Mouse (Mus musculus): ENCODE measurements around the gene Sfxn5. TPM values are rescaled to one million over a fixed set of nuclear protein-coding genes. Genes with fewer than 3 reads are reported as not detected.

Sfxn5 gene
- total RNA-seq, 2 experiments from 2014 or later = 163 to 164 TPM

DNA sequence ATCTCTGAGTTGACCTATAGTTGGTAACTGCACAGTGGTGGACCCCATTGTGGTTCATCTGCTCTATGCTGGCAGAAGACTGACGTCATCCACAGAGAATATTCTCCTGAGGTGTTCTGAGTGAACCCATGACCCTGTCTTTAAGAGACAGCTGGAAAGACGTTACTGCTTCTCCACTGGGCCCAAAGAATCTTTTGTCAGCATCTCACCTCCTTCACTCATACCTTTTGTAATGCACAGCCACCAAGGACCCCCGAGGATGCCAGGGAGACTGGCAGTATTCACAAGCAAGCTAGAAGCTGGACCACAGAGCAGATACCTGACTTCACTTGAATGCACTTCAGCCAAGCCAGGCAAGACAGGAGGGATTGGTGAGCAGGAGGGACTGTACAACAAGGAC lies 2.1 kb upstream of the Sfxn5 start:
- DNase-seq (ENCODE audit: low spot score in 2 of 2) = no peak

DNA sequence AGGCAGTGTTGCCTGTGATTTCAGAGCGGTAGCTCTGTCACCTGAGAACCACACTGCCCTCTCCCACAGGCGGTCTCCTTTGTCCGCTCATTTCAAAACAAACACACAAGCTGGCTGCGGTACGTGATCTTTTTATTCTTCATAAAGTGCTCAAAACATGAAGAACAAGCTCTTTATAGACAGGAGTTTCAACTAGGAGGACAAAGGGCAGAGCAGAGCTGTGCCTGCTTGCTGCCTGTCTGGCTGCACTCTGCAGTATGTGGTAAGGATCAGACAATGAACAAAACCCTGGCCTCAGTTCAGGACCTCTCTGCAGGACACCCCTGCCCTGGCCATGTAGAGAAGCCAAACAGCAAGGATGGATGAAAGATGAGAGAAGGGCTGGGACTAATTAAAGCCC lies 1.6 kb upstream of the Sfxn5 start:
- DNase-seq (ENCODE audit: low spot score in 2 of 2) = no peak

- DNase-seq (ENCODE audit: low spot score in 2 of 2) = no peak
Observed at GRCm38 (mm10) chr6:85334251-85334650, 1.0 kb upstream of the Sfxn5 start.

DNA sequence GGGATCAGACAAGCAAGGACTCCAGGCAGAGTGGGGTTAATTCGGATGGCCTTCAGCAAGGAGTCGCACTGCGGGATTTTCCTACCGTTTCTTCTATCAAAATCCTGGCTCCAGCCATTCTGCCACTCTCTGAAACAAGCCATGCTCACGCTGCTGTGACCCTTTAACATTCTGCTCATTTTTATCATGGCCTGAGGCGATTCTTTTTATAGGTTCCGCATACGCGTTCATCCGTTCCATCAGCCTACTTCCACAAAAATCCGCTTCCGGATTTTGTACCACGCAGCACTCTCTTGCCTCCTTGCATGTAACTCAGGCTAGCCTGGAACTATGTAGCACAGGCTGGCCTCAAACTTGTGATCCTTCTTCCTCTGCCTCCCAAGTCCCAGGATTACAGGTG lies 510 bp upstream of the Sfxn5 start:
- no peak for DNase-seq (ENCODE audit: low spot score in 2 of 2)

- DNase-seq (ENCODE audit: low spot score in 2 of 2) = peak in 1 of 2 experiments; percentile 22
Observed at GRCm38 (mm10) chr6:85332351-85332999, 747 bp downstream of the Sfxn5 start.

DNA sequence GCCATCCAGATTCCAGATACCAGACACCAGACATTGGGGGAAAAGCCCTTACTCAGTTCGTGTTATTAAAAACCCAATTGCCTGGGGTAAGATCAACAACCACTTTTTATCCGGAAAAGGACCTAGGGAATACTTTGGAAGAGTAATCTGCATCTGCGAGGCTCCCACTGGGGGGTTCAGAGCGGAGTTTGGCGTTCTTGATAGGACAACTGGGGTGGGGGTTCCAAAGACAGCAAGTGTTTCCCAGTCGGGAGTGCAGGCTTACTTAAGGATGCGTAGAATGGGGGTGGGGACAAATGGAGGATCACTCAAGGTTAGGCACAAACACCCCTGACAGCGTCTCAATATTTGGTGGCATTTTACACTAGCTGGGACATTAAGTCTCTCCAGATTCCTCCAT lies 1.5 kb downstream of the Sfxn5 start:
- DNase-seq (ENCODE audit: low spot score in 2 of 2) = no peak

GRCm38 (mm10) chr6:85331221-85331735 lies 1.9 kb downstream of the Sfxn5 start:
- DNase-seq (ENCODE audit: low spot score in 2 of 2) = no peak

DNA sequence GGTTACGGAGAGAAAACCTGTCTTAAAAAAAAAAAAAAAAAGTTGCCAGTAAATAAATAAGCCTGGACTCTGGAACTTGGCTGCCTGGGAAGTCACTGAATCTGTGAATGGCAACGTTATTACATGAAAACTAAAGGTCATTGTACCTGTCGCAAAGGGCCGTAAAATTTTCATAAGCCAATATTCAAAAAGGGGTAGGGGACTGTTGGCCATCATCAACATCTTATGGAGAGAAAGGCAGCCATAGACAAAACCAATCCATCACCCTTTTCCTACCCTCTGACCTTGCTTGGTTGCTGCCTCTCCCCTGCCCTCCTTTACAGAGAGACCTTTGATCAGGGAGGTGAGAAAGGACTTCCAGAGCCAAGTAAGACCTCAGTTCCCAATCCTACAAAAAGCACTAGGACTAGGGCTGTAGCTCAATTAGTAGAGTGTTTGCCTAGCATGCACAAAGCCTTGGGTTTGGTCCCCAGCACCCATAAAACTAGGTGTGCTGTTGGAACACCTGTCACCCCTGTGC lies 3.5 kb downstream of the Sfxn5 start:
- no peak for DNase-seq (ENCODE audit: low spot score in 2 of 2)

DNA sequence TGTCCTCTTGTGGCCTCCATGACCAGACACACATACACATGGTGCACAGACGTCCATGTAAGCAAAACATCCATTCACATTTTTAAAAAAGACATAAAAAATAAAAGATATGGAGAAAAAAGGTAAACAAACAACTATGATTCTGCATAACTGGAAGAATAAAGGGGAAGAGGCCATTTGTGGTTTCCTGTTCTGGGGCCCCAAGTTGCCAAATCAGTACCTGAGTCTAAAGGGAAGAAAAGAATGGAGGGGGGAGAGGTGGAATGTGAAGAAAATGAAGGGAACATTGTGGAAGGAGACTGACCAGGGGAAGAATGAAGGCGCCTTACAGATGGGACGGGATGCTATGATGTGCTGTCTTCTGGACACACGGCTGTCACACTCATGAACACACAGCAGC lies 6.7 kb downstream of the Sfxn5 start:
- DNase-seq (ENCODE audit: low spot score in 2 of 2) = no peak

DNA sequence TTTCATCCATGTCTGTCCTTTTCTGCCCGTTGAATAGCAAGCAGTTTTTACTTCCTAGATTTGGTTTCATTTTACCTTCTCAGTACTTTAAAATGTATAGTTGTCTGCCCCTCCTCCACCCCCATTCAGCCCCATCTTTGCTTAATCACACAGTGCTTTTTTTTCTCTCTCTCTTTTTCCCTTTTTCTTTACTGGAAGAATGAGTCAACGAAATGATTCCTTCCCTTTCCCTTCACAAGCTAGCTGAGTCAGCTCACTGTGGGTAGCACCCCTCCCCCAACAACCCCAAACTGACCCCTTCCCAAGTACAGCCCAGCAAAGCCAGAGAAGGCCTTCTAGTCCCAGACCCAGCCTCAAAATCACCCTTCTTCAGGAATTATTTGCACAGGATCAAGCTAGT lies 8.1 kb downstream of the Sfxn5 start:
- no peak for DNase-seq (ENCODE audit: low spot score in 2 of 2)

DNA sequence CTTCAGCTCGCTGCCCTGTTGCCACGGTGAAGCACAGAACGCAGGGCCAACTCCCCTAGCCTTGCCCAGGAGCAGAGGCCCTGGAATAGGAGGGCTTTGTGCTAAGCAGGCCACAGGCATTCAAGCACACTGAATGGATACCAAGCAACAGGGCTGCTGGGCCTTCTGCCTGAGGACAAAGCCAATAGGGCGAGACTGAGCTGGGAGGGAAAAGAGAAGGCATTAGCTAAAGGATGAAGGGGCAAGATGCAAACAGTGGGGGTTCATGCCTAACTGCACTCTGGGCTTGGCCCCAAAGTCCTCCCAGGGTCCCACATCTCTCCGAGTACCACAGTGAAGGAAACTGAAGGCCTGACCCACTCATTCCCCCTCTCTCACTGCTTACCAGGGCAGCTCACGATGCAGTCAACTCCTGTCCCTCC lies 12.8 kb downstream of the Sfxn5 start:
- DNase-seq (ENCODE audit: low spot score in 2 of 2) = peak in 1 of 2 experiments; percentile 24

DNA sequence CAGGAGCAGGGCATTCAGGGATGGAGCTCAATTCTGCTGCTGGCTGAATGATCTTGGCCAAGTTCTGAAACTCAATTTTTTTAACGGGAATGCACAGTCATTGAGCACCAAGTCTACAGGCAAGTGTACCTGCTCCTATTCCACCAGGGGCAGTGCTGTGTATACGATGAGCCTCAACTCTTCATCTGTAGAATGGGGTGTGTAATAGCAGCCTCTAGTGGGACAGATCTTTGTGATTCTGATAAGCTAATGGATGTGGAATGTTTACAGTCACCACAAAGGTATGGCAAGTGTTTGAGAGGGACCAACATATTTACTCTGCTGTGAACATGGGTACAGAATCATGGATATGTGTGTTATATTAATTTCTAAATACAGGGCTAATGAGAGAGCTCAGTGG lies 17.0 kb downstream of the Sfxn5 start:
- DNase-seq (ENCODE audit: low spot score in 2 of 2) = no peak

DNA sequence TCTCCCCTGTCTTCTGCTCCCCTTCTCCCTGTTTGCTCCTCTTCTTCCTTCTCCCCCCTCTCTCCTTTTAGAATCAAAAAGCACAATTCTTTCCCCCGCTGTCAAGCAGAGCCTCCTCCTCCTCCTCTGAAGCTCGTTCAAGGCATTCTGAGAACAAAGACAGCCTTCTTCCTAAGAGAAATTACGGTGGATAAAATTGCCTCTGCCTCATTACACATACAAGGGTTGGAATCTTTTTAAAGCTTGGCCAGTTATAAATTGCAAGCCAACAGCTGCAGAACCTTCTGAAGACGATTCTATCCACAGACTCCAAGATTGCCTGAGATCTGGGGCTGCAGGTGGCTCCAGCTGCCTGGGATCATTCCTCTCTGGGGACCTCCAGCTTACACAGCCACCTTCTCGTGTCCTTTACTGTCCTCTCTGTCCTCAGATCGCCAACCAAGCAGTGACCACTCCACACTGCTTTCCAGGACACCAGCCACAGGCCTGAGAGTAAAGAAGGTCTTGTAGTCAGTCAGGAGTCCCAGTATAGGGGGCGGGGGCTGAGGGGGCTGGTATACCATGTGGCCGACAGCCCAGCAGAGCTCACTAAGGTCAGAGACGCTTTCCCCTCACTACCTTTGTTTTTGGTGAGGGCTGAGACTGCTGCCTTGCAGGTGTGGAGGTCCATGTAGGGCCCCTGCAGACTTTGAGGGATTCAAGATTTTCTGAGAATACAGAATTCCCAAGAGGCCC lies 19.0 kb downstream of the Sfxn5 start:
- no peak for DNase-seq (ENCODE audit: low spot score in 2 of 2)

- no peak for DNase-seq (ENCODE audit: low spot score in 2 of 2)
Observed at GRCm38 (mm10) chr6:85307894-85308293, 25.3 kb downstream of the Sfxn5 start.

GRCm38 (mm10) chr6:85306375-85306774 lies 26.8 kb downstream of the Sfxn5 start:
- no peak for DNase-seq (ENCODE audit: low spot score in 2 of 2)

GRCm38 (mm10) chr6:85305826-85306225 lies 27.4 kb downstream of the Sfxn5 start:
- no peak for DNase-seq (ENCODE audit: low spot score in 2 of 2)

- no peak for DNase-seq (ENCODE audit: low spot score in 2 of 2)
Observed at GRCm38 (mm10) chr6:85304966-85305365, 28.3 kb downstream of the Sfxn5 start.

DNA sequence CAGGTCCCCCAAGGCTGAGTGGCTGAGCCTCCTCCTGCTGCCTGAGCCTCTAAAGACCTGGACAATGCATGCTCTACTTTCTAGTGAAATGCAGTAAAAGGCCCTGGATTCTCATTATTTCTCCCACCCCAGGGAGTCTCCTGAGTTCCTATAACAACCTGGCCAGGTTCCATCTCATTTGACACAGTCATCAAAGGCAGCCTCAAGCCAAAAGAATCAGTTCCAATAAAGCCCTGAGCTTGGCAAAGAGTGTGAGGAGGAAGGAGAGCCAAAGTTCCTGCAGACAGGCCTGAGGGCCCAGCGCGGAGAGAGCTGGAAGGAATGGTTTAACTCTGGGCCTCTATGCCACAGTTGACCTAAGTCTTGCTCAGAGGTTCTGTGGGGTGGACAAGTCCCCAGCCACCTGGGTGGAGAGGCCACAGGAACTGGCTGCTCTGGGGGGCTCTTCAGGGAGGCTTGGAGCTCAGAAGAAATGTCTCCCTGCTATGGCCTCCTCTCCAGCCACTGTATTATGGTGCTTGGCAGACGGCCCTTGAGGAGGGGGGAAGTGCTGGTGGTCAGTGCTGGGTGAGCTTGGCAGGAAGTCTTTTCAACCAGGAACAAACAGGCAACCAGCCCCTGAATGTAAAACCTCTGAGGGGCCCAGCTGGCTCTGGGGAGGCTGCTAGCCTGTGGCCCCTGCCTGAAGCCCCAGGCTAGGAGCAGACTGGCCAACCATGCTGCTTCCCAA lies 30.7 kb downstream of the Sfxn5 start:
- peak in 1 of 2 experiments; percentile 34 for DNase-seq (ENCODE audit: low spot score in 2 of 2)

- DNase-seq (ENCODE audit: low spot score in 2 of 2) = no peak
Observed at GRCm38 (mm10) chr6:85295384-85296167, 37.6 kb downstream of the Sfxn5 start.

- DNase-seq (ENCODE audit: low spot score in 2 of 2) = no peak
Observed at GRCm38 (mm10) chr6:85294004-85294379, 39.2 kb downstream of the Sfxn5 start.

Measured in left cerebral cortex, adult 18-20 months (tissue).